Mouse (Mus musculus) heart, adult 2 months (tissue): ENCODE data around the gene Adgrv1. TPM values are rescaled to one million over a fixed set of nuclear protein-coding genes. Genes with fewer than 3 reads are reported as not detected.

Experiments
- DNase-seq, 2 experiments: peaks; one replicate each; pipeline ENCODE4 v3.0.0; 2021
- H3K27ac ChIP-seq: fragments of 200-600 bp; 2 replicates; pipeline ENCODE4 v1.8.1; 2022
- H3K27me3 ChIP-seq: fragments of 200-500 bp; 2 replicates; pipeline ENCODE4 v1.6.1; 2012; ENCODE audit warnings: mild to moderate bottlenecking, low read length, inconsistent platforms, mixed read lengths; ENCODE audit not compliant: control insufficient read depth, insufficient read depth
- H3K36me3 ChIP-seq: fragments of 200-500 bp; 2 replicates; pipeline ENCODE4 v1.6.1; 2012; ENCODE audit warnings: low read length, inconsistent platforms; ENCODE audit not compliant: control insufficient read depth, insufficient read depth
- H3K4me1 ChIP-seq: fragments of 200-500 bp; 2 replicates; pipeline ENCODE4 v1.6.1; 2011; ENCODE audit warnings: low read length; ENCODE audit not compliant: control insufficient read depth, insufficient read depth
- H3K4me3 ChIP-seq: fragments of 200-600 bp; 2 replicates; pipeline ENCODE4 v1.8.1; 2022
- H3K79me2 ChIP-seq: fragments of 200-500 bp; replicated peaks from 2 replicates; pipeline ENCODE4 v1.6.1; 2012; ENCODE audit warnings: mild to moderate bottlenecking, inconsistent platforms, low read length, moderate library complexity, mixed read lengths; ENCODE audit not compliant: control insufficient read depth, insufficient read depth
- H3K9ac ChIP-seq: fragments of 200-500 bp; 2 replicates; pipeline ENCODE4 v1.6.1; 2012; ENCODE audit warnings: low read depth, mild to moderate bottlenecking, control low read depth, inconsistent platforms, low read length, mixed read lengths
- CTCF ChIP-seq: fragments of 200-600 bp; IDR thresholded peaks from 2 replicates; pipeline ENCODE4 v1.8.1; 2022; ENCODE audit warnings: antibody characterized with exemption, mild to moderate bottlenecking, moderate library complexity
- EP300 ChIP-seq: fragments of 200-500 bp; IDR thresholded peaks from 2 replicates; pipeline ENCODE4 v1.6.1; 2011; ENCODE audit warnings: low read depth, low read length, control low read depth; ENCODE audit not compliant: insufficient read depth
- POLR2A ChIP-seq: fragments of 200-500 bp; IDR thresholded peaks from 2 replicates; pipeline ENCODE4 v1.6.1; 2011; ENCODE audit warnings: mild to moderate bottlenecking, low read depth, low read length, control low read depth; ENCODE audit not compliant: insufficient read depth
- WGBS: fragments of 180-500 bp; shearing (Covaris S2); methylation state at CpG from one replicate; pipeline ENCODE4 v1.1.7; 2018; 5-methylcytosine and 5-hydroxymethylcytosine counted together
- intact Hi-C: fragments of 180-260 bp; cut with DNase I; formaldehyde crosslinking; loops from one replicate; pipeline ENCODE4 v1.15.1; 2025
- polyA plus RNA-seq: library from polyadenylated mRNA; depleted of rRNA; stranded (reverse); fragments of >200 nt; gene quantifications from 2 replicates; pipeline ENCODE4 v1.2.3, GENCODE M21; 2012
- total RNA-seq, 2 experiments: library from RNA; stranded (reverse); gene quantifications; 2 replicates each; pipeline ENCODE4 v1.2.3; 2021

The Adgrv1 gene
- total and polyA plus RNA-seq, 3 experiments: 0.18 to 0.30 TPM; not detected in 1

DNA sequence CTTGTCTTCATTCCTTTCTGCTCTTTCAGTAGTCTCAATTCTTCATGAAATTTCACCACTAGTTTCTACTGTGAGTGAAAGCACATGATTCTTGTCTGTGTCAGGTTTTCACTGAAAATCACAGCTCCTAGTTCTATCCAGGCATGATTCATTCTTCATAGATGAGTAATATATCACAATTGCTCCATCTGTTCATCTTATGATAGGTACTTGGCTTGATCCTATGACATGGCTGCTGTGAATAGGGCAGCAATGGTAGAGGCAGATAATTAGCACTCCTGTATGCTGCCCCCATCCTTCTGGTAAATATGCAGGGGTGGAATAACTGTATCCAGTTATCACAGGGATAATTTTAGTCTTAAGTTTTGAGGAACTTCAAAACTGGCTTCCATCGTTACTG is 368.5 kb downstream of the Adgrv1 start:
- no peaks in the 10 kb centered on the region for H3K27me3 ChIP-seq
- H3K9ac ChIP-seq: no peak overlapping the region
- DNase-seq: no peak
- intact Hi-C loops: no loop called here
- H3K36me3 ChIP-seq: no peaks in the 10 kb centered on the region
- WGBS: 83% methylated on average over 1 of the region's 1 CpGs
- no peak overlapping the region for H3K4me3 ChIP-seq
- H3K4me1 ChIP-seq: no peaks in the 10 kb centered on the region
- TF ChIP-seq EP300 (no peak), POLR2A (no peak), CTCF (no peak)
- no peaks in the 10 kb centered on the region for H3K79me2 ChIP-seq
- H3K27ac ChIP-seq: no peak overlapping the region

DNA sequence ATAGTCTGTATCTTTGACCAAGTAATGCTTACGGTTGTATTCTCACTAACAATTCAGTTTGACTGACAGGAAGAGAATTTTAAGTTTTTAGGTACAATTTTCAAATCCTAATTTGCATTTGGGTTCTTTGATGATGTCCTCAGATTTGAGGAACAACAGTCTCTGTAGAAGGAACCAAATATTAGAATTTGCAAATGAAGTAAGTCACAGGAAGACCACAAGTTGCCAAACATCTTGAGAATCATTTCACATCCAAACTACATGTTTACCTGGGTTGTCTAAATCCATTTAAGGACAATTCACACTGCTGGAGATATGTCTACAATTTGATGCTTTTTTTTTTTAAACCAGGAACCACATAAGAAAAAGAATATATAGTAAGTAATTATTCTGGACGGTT is 391.8 kb downstream of the Adgrv1 start:
- WGBS: 85% methylated on average over 2 of the region's 2 CpGs
- Histone ChIP-seq H3K4me1 (no peaks in the 10 kb centered on the region), H3K79me2 (no peaks in the 10 kb centered on the region), H3K27me3 (no peaks in the 10 kb centered on the region), H3K27ac (no peak overlapping the region), H3K9ac (no peak overlapping the region), H3K4me3 (no peak overlapping the region), H3K36me3 (no peaks in the 10 kb centered on the region)
- intact Hi-C loops: no loop called here
- TF ChIP-seq CTCF: no peak
- TF ChIP-seq EP300: no peak
- no peak for TF ChIP-seq POLR2A
- no peak for DNase-seq

DNA sequence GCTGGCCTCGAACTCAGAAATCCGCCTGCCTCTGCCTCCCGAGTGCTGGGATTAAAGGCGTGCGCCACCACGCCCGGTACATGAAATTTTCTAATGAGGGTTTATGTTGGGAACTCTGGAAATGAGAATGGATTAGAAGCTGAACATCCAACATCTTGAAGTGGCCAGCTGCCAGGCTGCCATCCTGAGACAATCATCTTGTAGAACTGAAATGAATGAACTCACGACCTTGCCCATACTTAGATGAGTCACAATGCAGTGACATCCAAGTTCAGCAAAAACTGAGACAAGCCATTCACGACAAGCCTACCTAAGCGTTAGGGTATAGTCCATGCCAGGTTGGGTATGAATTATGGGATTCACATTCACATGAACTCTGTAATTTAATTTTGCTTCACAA is 393.1 kb downstream of the Adgrv1 start:
- no peak overlapping the region for H3K27ac ChIP-seq
- 92% methylated on average over 10 of the region's 10 CpGs for WGBS
- intact Hi-C loops: no loop called here
- TF ChIP-seq CTCF: no peak
- no peak for TF ChIP-seq EP300
- TF ChIP-seq POLR2A: no peak
- H3K4me3 ChIP-seq: no peak overlapping the region
- no peaks in the 10 kb centered on the region for H3K4me1 ChIP-seq
- H3K9ac ChIP-seq: no peak overlapping the region
- DNase-seq: no peak
- H3K79me2 ChIP-seq: no peaks in the 10 kb centered on the region
- H3K36me3 ChIP-seq: no peaks in the 10 kb centered on the region
- H3K27me3 ChIP-seq: no peaks in the 10 kb centered on the region

DNA sequence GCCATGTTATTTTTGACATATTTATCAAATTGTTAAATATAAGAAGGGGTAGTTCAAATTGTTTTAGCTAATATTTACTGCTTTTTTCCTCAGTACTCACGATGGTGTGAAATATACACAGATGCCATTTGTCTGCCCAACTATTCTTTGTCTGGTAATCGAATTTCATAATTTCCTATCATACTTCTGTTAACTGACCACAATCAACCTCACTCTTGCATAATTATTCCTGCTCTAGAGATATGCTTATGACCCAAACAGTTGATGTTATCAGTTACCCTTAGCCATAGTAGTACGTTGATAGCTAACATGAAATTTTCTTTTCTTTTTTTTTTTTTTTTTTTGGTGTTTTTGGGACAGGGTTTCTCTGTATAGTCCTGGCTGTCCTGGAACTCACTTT is 393.5 kb downstream of the Adgrv1 start:
- intact Hi-C loops: no loop called here
- 82% methylated on average over 3 of the region's 3 CpGs for WGBS
- Histone ChIP-seq H3K4me1 (no peaks in the 10 kb centered on the region), H3K4me3 (no peak overlapping the region), H3K9ac (no peak overlapping the region), H3K27me3 (no peaks in the 10 kb centered on the region), H3K36me3 (no peaks in the 10 kb centered on the region), H3K27ac (no peak overlapping the region), H3K79me2 (no peaks in the 10 kb centered on the region)
- TF ChIP-seq CTCF: no peak
- no peak for TF ChIP-seq EP300
- no peak for TF ChIP-seq POLR2A
- no peak for DNase-seq

DNA sequence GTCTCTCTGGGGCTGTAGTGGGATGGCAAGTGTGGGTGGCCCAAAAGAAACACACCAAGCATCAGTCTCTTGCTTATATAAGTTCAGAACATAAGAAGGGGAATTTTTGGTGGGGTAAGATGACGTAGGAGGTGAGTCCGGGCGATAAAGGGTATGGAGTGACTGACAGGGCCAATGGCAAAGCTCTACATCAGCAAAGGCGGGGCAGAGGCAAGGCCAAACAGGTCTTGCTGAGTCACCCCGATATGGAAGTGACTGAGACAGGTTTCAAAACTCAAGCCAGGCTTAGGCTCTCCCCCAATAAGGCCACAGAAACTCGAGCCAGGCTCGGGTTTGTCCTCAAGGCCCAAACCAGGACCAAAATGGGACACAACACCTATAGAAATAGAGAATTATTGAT is 394.1 kb downstream of the Adgrv1 start:
- DNase-seq: no peak
- H3K79me2 ChIP-seq: no peaks in the 10 kb centered on the region
- TF ChIP-seq CTCF: no peak
- 84% methylated on average over 7 of the region's 7 CpGs for WGBS
- H3K4me3 ChIP-seq: no peak overlapping the region
- H3K27ac ChIP-seq: no peak overlapping the region
- H3K27me3 ChIP-seq: no peaks in the 10 kb centered on the region
- H3K4me1 ChIP-seq: no peaks in the 10 kb centered on the region
- intact Hi-C loops: no loop called here
- no peak overlapping the region for H3K9ac ChIP-seq
- H3K36me3 ChIP-seq: no peaks in the 10 kb centered on the region

DNA sequence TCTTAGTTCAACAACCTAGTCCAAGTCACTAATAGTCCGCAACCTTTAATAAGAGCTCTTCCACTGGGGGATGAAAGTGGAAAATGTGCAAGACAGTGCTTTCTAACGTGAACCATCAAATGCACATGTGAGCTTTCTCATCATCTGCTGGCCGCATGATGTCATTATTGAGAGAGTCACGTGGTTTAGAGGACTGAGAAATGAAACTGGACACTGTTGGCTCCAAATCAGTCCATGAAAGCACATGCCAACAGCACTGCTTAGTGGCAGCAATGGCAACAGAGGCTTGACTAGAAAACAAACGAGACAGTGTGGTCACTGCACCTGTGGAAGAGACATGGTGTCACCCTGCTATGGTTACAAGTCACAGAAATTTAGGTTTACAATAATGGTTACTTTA is 395.0 kb downstream of the Adgrv1 start:
- Histone ChIP-seq H3K36me3 (no peaks in the 10 kb centered on the region), H3K79me2 (no peaks in the 10 kb centered on the region), H3K4me1 (no peaks in the 10 kb centered on the region), H3K27ac (no peak overlapping the region), H3K9ac (no peak overlapping the region), H3K27me3 (no peaks in the 10 kb centered on the region), H3K4me3 (no peak overlapping the region)
- TF ChIP-seq EP300: no peak
- no peak for TF ChIP-seq POLR2A
- no peak for TF ChIP-seq CTCF
- DNase-seq: no peak
- intact Hi-C loops: no loop called here
- WGBS: 73% methylated on average over 5 of the region's 5 CpGs
